Mouse (Mus musculus): ENCODE data around the gene Gpr157. TPM values are rescaled to one million over a fixed set of nuclear protein-coding genes. Genes with fewer than 3 reads are reported as not detected.
A peak's percentile ranks its signal among the peaks of the same experiment; 100 is the strongest.

The Gpr157 gene
- total and polyA plus RNA-seq, 3 experiments, result 0.19 to 0.88 TPM; not detected in 1

- Histone ChIP-seq H3K4me1 (ENCODE audit: control insufficient read depth in 1 of 2, insufficient read depth in 2 of 2, low read length in 2 of 2) (peaks cover 6 to 26% of the 10 kb centered on the region in 2 experiments), H3K9me3 (replicated peaks; ENCODE audit: insufficient read depth, low read length) (no peaks in the 10 kb centered on the region), H3K27me3 (ENCODE audit: control insufficient read depth in 1 of 2, insufficient read depth in 2 of 2, low read length in 2 of 2) (no peaks in the 10 kb centered on the region), H3K9ac (ENCODE audit: control insufficient read depth, low read depth, low read length, poor library complexity, severe bottlenecking) (no peak overlapping the region), H3K4me3 (ENCODE audit: control insufficient read depth in 1 of 2, insufficient read depth in 1 of 2, low read depth in 2 of 2, low read length in 2 of 2) (no peak overlapping the region), H3K36me3 (ENCODE audit: control insufficient read depth in 1 of 2, insufficient read depth in 2 of 2, low read length in 2 of 2) (peaks cover 0 to 15% of the 10 kb centered on the region in 2 experiments; a peak in 2 of 4 replicates), H3K27ac (ENCODE audit: control insufficient read depth, low read depth, low read length) (no peak overlapping the region), H3K79me2 (ENCODE audit: control insufficient read depth, insufficient read depth, low read length, poor library complexity) (no peaks in the 10 kb centered on the region)
- TF ChIP-seq CTCF (IDR thresholded peaks at IDR 0.05 in 2 of 3, conservative IDR thresholded peaks at IDR 0.05 in 1 of 3; ENCODE audit: control insufficient read depth in 1 of 3, insufficient read depth in 1 of 3, low read depth in 2 of 3, low read length in 3 of 3, poor library complexity in 1 of 3, severe bottlenecking in 1 of 3), result peak in 2 of 3 experiments; percentile 10 to 29; a peak in 2 of 6 replicates
- no peak for TF ChIP-seq ELF1 (IDR thresholded peaks at IDR 0.05; ENCODE audit: low read depth, low read length)
- no peak for TF ChIP-seq MXI1 (IDR thresholded peaks at IDR 0.05; ENCODE audit: low read depth, low read length)
- no peak for TF ChIP-seq GABPA (IDR thresholded peaks at IDR 0.05; ENCODE audit: low read depth, low read length)
- DNase-seq (ENCODE audit: low read depth, low spot score), result peak; percentile 29
Measured at GRCm38 (mm10) chr4:150135254-150135653, 48.1 kb downstream of the Gpr157 start.

- H3K4me3 ChIP-seq (ENCODE audit: control insufficient read depth in 1 of 2, insufficient read depth in 1 of 2, low read depth in 2 of 2, low read length in 2 of 2), result peak overlapping the region; percentile 49 to 62
- no peaks in the 10 kb centered on the region for H3K27me3 ChIP-seq (ENCODE audit: control insufficient read depth in 1 of 2, insufficient read depth in 2 of 2, low read length in 2 of 2)
- peaks cover 0 to 15% of the 10 kb centered on the region in 2 experiments; a peak in 2 of 4 replicates for H3K36me3 ChIP-seq (ENCODE audit: control insufficient read depth in 1 of 2, insufficient read depth in 2 of 2, low read length in 2 of 2)
- no peak overlapping the region for H3K27ac ChIP-seq (ENCODE audit: control insufficient read depth, low read depth, low read length)
- H3K9me3 ChIP-seq (replicated peaks; ENCODE audit: insufficient read depth, low read length), result no peaks in the 10 kb centered on the region
- peak overlapping the region; percentile 55 for H3K9ac ChIP-seq (ENCODE audit: control insufficient read depth, low read depth, low read length, poor library complexity, severe bottlenecking)
- TF ChIP-seq RAD21 (IDR thresholded peaks at IDR 0.05; ENCODE audit: low read depth, low read length), result peak; percentile 9
- TF ChIP-seq TBP (IDR thresholded peaks at IDR 0.05; ENCODE audit: low read depth, low read length), result peak; percentile 29; the same call in 1 of the 2 replicates
- TF ChIP-seq CTCF (IDR thresholded peaks at IDR 0.05 in 2 of 3, conservative IDR thresholded peaks at IDR 0.05 in 1 of 3; ENCODE audit: control insufficient read depth in 1 of 3, insufficient read depth in 1 of 3, low read depth in 2 of 3, low read length in 3 of 3, poor library complexity in 1 of 3, severe bottlenecking in 1 of 3), result peak; percentile 91 to 98 (median 97)
- TF ChIP-seq KAT2A (conservative IDR thresholded peaks at IDR 0.05; ENCODE audit: low read depth, low read length), result no peak
- TF ChIP-seq ZC3H11A (IDR thresholded peaks at IDR 0.05; ENCODE audit: low read depth, low read length), result peak; percentile 27; the same call in 1 of the 2 replicates
- TF ChIP-seq MYB (IDR thresholded peaks at IDR 0.05; ENCODE audit: low read depth, low read length), result no peak
- TF ChIP-seq CHD2 (IDR thresholded peaks at IDR 0.05; ENCODE audit: low read length), result no peak
- peak; percentile 54 for TF ChIP-seq SMC3 (IDR thresholded peaks at IDR 0.05; ENCODE audit: low read depth, low read length)
- TF ChIP-seq MAFK (IDR thresholded peaks at IDR 0.05; ENCODE audit: borderline replicate concordance, low read depth, low read length), result no peak
- peak; percentile 50; the same call in 1 of the 2 replicates for TF ChIP-seq SIN3A (IDR thresholded peaks at IDR 0.05; ENCODE audit: low read length)
- 0 out of 2 replicates have a peak, but pooled peaks have one; percentile 66 for TF ChIP-seq ZKSCAN1 (IDR thresholded peaks at IDR 0.05; ENCODE audit: low read depth, low read length)
- no peak for TF ChIP-seq ETS1 (IDR thresholded peaks at IDR 0.05; ENCODE audit: low read depth, low read length)
- no peak for TF ChIP-seq POLR2AphosphoS5 (IDR thresholded peaks at IDR 0.05; ENCODE audit: borderline replicate concordance, low read depth, low read length)
- TF ChIP-seq ZMIZ1 (IDR thresholded peaks at IDR 0.05; ENCODE audit: low read depth, low read length), result no peak
- no peak for TF ChIP-seq TAL1 (IDR thresholded peaks at IDR 0.05; ENCODE audit: low read length)
- TF ChIP-seq ZNF384 (IDR thresholded peaks at IDR 0.05; ENCODE audit: low read depth, low read length), result peak; percentile 53; the same call in 1 of the 2 replicates
- peak; percentile 91 for DNase-seq (ENCODE audit: low read depth, low spot score)
- H3K79me2 ChIP-seq (ENCODE audit: control insufficient read depth, insufficient read depth, low read length, poor library complexity), result no peaks in the 10 kb centered on the region
- H3K4me1 ChIP-seq (ENCODE audit: control insufficient read depth in 1 of 2, insufficient read depth in 2 of 2, low read length in 2 of 2), result peaks cover 6 to 23% of the 10 kb centered on the region in 2 experiments
Measured at GRCm38 (mm10) chr4:150136693-150137092, 49.5 kb downstream of the Gpr157 start.

All from MEL (cell line).